Mouse (Mus musculus) MEL (cell line): ENCODE data around the gene Synj1. TPM values are rescaled to one million over a fixed set of nuclear protein-coding genes. Genes with fewer than 3 reads are reported as not detected.
A peak's percentile ranks its signal among the peaks of the same experiment; 100 is the strongest.

Experiments used
- DNase-seq: peaks from one replicate; pipeline ENCODE4 v3.0.0; 2011; ENCODE audit warnings: low read depth, low spot score
- H3K27ac ChIP-seq: 2 replicates; pipeline ENCODE4 v1.5.1; 2012; ENCODE audit warnings: low read depth, mild to moderate bottlenecking, control low read depth, low read length, moderate library complexity; ENCODE audit not compliant: control insufficient read depth
- H3K27me3 ChIP-seq, 2 experiments: fragments of 150-350 bp in 1 of 2; sonication (generic) in 1 of 2; 2 replicates each; pipeline ENCODE4 v1.6.1; 2012; ENCODE audit warnings: low read length in 2 of 2, mild to moderate bottlenecking in 2 of 2, improper control_type of control experiment in 1 of 2, moderate library complexity in 1 of 2; ENCODE audit not compliant: insufficient read depth in 2 of 2, control insufficient read depth in 1 of 2
- H3K36me3 ChIP-seq, 2 experiments: 2 replicates each; pipeline ENCODE4 v1.6.1; 2012 to 2014; ENCODE audit warnings: low read length in 2 of 2, improper control_type of control experiment in 1 of 2, inconsistent platforms in 1 of 2, mild to moderate bottlenecking in 1 of 2; ENCODE audit not compliant: insufficient read depth in 2 of 2, control insufficient read depth in 1 of 2
- H3K4me1 ChIP-seq, 2 experiments: fragments of 150-350 bp in 1 of 2; sonication (generic) in 1 of 2; 2 replicates each; pipeline ENCODE4 v1.6.1; 2012; ENCODE audit warnings: low read length in 2 of 2, improper control_type of control experiment in 1 of 2, mild to moderate bottlenecking in 1 of 2; ENCODE audit not compliant: insufficient read depth in 2 of 2, control insufficient read depth in 1 of 2
- H3K4me3 ChIP-seq, 2 experiments: fragments of 150-350 bp in 1 of 2; sonication (generic) in 1 of 2; 2 replicates each; pipeline ENCODE4 v1.5.1; 2012; ENCODE audit warnings: low read depth in 2 of 2, low read length in 2 of 2, mild to moderate bottlenecking in 2 of 2, moderate library complexity in 2 of 2, control low read depth in 1 of 2, improper control_type of control experiment in 1 of 2; ENCODE audit not compliant: control insufficient read depth in 1 of 2, insufficient read depth in 1 of 2
- H3K79me2 ChIP-seq: 2 replicates; pipeline ENCODE4 v1.6.1; 2012; ENCODE audit warnings: mild to moderate bottlenecking, low read length, moderate library complexity; ENCODE audit not compliant: control insufficient read depth, poor library complexity, insufficient read depth
- H3K9ac ChIP-seq: 2 replicates; pipeline ENCODE4 v1.6.1; 2012; ENCODE audit warnings: low read depth, mild to moderate bottlenecking, control low read depth, low read length, moderate library complexity; ENCODE audit not compliant: control insufficient read depth, poor library complexity, severe bottlenecking
- H3K9me3 ChIP-seq: fragments of 150-350 bp; sonication (generic); replicated peaks from 2 replicates; pipeline ENCODE4 v1.6.1; 2012; ENCODE audit warnings: mild to moderate bottlenecking, low read length, improper control_type of control experiment, moderate library complexity; ENCODE audit not compliant: insufficient read depth
- BHLHE40 ChIP-seq: IDR thresholded peaks from 2 replicates; pipeline ENCODE4 v1.6.1; 2012; ENCODE audit warnings: low read depth, mild to moderate bottlenecking, inconsistent platforms, low read length, improper control_type of control experiment, borderline replicate concordance
- CHD1 ChIP-seq: IDR thresholded peaks from 2 replicates; pipeline ENCODE4 v1.6.1; 2012; ENCODE audit warnings: low read depth, mild to moderate bottlenecking, inconsistent platforms, low read length, improper control_type of control experiment
- CHD2 ChIP-seq: IDR thresholded peaks from 2 replicates; pipeline ENCODE4 v1.6.1; 2011; ENCODE audit warnings: low read length, improper control_type of control experiment
- CTCF ChIP-seq, 3 experiments: IDR thresholded peaks in 2 of 3; conservative IDR thresholded peaks in 1 of 3; 2 replicates each; pipeline ENCODE4 v1.5.1; 2011 to 2012; ENCODE audit warnings: low read length in 3 of 3, low read depth in 2 of 3, mild to moderate bottlenecking in 2 of 3, improper control_type of control experiment in 1 of 3, inconsistent platforms in 1 of 3, mixed read lengths in 1 of 3, moderate library complexity in 1 of 3; ENCODE audit not compliant: control insufficient read depth in 1 of 3, insufficient read depth in 1 of 3, poor library complexity in 1 of 3, severe bottlenecking in 1 of 3
- E2F4 ChIP-seq: IDR thresholded peaks from 2 replicates; pipeline ENCODE4 v1.6.1; 2011; ENCODE audit warnings: low read depth, low read length, improper control_type of control experiment, borderline replicate concordance
- ELF1 ChIP-seq: IDR thresholded peaks from 2 replicates; pipeline ENCODE4 v1.6.1; 2014; ENCODE audit warnings: low read depth, mild to moderate bottlenecking, inconsistent platforms, low read length, improper control_type of control experiment, moderate library complexity
- EP300 ChIP-seq, 2 experiments: IDR thresholded peaks; 2 replicates each; pipeline ENCODE4 v1.6.1; 2011; ENCODE audit warnings: improper control_type of control experiment in 2 of 2, low read length in 2 of 2, low read depth in 1 of 2, mild to moderate bottlenecking in 1 of 2
- ETS1 ChIP-seq: IDR thresholded peaks from 2 replicates; pipeline ENCODE4 v1.6.1; 2012; ENCODE audit warnings: low read depth, mild to moderate bottlenecking, inconsistent platforms, low read length, improper control_type of control experiment, moderate library complexity
- GABPA ChIP-seq: IDR thresholded peaks from 2 replicates; pipeline ENCODE4 v1.6.1; 2012; ENCODE audit warnings: low read depth, mild to moderate bottlenecking, inconsistent platforms, low read length, improper control_type of control experiment, moderate library complexity
- GATA1 ChIP-seq: IDR thresholded peaks from 2 replicates; pipeline ENCODE4 v1.6.1; 2011; ENCODE audit warnings: low read depth, low read length, improper control_type of control experiment
- HCFC1 ChIP-seq: IDR thresholded peaks from 2 replicates; pipeline ENCODE4 v1.6.1; 2012; ENCODE audit warnings: low read depth, mild to moderate bottlenecking, inconsistent platforms, low read length, improper control_type of control experiment, moderate library complexity
- JUND ChIP-seq: IDR thresholded peaks from 2 replicates; pipeline ENCODE4 v1.6.1; 2011; ENCODE audit warnings: low read depth, mild to moderate bottlenecking, improper control_type of control experiment, low read length
- KAT2A ChIP-seq: conservative IDR thresholded peaks from 2 replicates; pipeline ENCODE4 v1.6.1; 2012; ENCODE audit warnings: low read depth, low read length, improper control_type of control experiment, inconsistent platforms
- MAFK ChIP-seq: IDR thresholded peaks from 2 replicates; pipeline ENCODE4 v1.6.1; 2011; ENCODE audit warnings: low read depth, mild to moderate bottlenecking, low read length, improper control_type of control experiment, borderline replicate concordance
- MAX ChIP-seq: IDR thresholded peaks from 2 replicates; pipeline ENCODE4 v1.6.1; 2011; ENCODE audit warnings: low read length, improper control_type of control experiment
- MAZ ChIP-seq: IDR thresholded peaks from 2 replicates; pipeline ENCODE4 v1.6.1; 2012; ENCODE audit warnings: low read depth, mild to moderate bottlenecking, inconsistent platforms, low read length, improper control_type of control experiment
- MEF2A ChIP-seq: IDR thresholded peaks from 2 replicates; pipeline ENCODE4 v1.6.1; 2014; ENCODE audit warnings: low read depth, mild to moderate bottlenecking, inconsistent platforms, low read length, improper control_type of control experiment; ENCODE audit not compliant: poor library complexity, insufficient replicate concordance, severe bottlenecking; ENCODE audit errors: extremely low read depth
- MXI1 ChIP-seq: IDR thresholded peaks from 2 replicates; pipeline ENCODE4 v1.6.1; 2011; ENCODE audit warnings: mild to moderate bottlenecking, low read depth, low read length, improper control_type of control experiment
- MYB ChIP-seq: IDR thresholded peaks from 2 replicates; pipeline ENCODE4 v1.6.1; 2011; ENCODE audit warnings: mild to moderate bottlenecking, low read depth, low read length, improper control_type of control experiment
- MYC ChIP-seq: IDR thresholded peaks from 2 replicates; pipeline ENCODE4 v1.6.1; 2011; ENCODE audit warnings: low read depth, mild to moderate bottlenecking, low read length, improper control_type of control experiment, moderate library complexity
- NELFE ChIP-seq: IDR thresholded peaks from 2 replicates; pipeline ENCODE4 v1.6.1; 2011; ENCODE audit warnings: low read depth, low read length, improper control_type of control experiment
- POLR2A ChIP-seq, 2 experiments: IDR thresholded peaks; 2 replicates each; pipeline ENCODE4 v1.6.1; 2011 to 2012; ENCODE audit warnings: low read length in 2 of 2, mild to moderate bottlenecking in 2 of 2, control low read depth in 1 of 2, improper control_type of control experiment in 1 of 2, low read depth in 1 of 2, moderate library complexity in 1 of 2; ENCODE audit not compliant: control insufficient read depth in 1 of 2, insufficient read depth in 1 of 2, poor library complexity in 1 of 2
- POLR2AphosphoS2 ChIP-seq: IDR thresholded peaks from 2 replicates; pipeline ENCODE4 v1.6.1; 2011; ENCODE audit warnings: low read length, improper control_type of control experiment
- POLR2AphosphoS5 ChIP-seq: IDR thresholded peaks from 2 replicates; pipeline ENCODE4 v1.6.1; 2012; ENCODE audit warnings: low read depth, borderline replicate concordance, mild to moderate bottlenecking, inconsistent platforms, low read length, moderate library complexity, mixed read lengths
- RAD21 ChIP-seq: IDR thresholded peaks from 2 replicates; pipeline ENCODE4 v1.6.1; 2011; ENCODE audit warnings: mild to moderate bottlenecking, low read depth, low read length, improper control_type of control experiment
- RCOR1 ChIP-seq: IDR thresholded peaks from 2 replicates; pipeline ENCODE4 v1.6.1; 2012; ENCODE audit warnings: low read depth, mild to moderate bottlenecking, inconsistent platforms, low read length, improper control_type of control experiment
- SIN3A ChIP-seq: IDR thresholded peaks from 2 replicates; pipeline ENCODE4 v1.6.1; 2012; ENCODE audit warnings: low read length, improper control_type of control experiment, inconsistent platforms
- SMC3 ChIP-seq: IDR thresholded peaks from 2 replicates; pipeline ENCODE4 v1.6.1; 2011; ENCODE audit warnings: low read depth, low read length, improper control_type of control experiment
- TAL1 ChIP-seq: IDR thresholded peaks from 2 replicates; pipeline ENCODE4 v1.6.1; 2012; ENCODE audit warnings: mild to moderate bottlenecking, inconsistent platforms, low read length, moderate library complexity, mixed read lengths
- TBP ChIP-seq: IDR thresholded peaks from 2 replicates; pipeline ENCODE4 v1.8.0; 2011; ENCODE audit warnings: low read depth, low read length, improper control_type of control experiment
- TCF12 ChIP-seq: IDR thresholded peaks from 2 replicates; pipeline ENCODE4 v1.6.1; 2014; ENCODE audit warnings: low read depth, mild to moderate bottlenecking, inconsistent platforms, low read length, improper control_type of control experiment, moderate library complexity
- UBTF ChIP-seq: IDR thresholded peaks from 2 replicates; pipeline ENCODE4 v1.6.1; 2012; ENCODE audit warnings: low read depth, mild to moderate bottlenecking, inconsistent platforms, low read length, improper control_type of control experiment, moderate library complexity, borderline replicate concordance; ENCODE audit not compliant: insufficient read depth
- USF1 ChIP-seq: IDR thresholded peaks from 2 replicates; pipeline ENCODE4 v1.6.1; 2014; ENCODE audit warnings: low read depth, mild to moderate bottlenecking, inconsistent platforms, low read length, improper control_type of control experiment, moderate library complexity
- USF2 ChIP-seq, 2 experiments: IDR thresholded peaks; 2 replicates each; pipeline ENCODE4 v1.6.1; 2011 to 2012; ENCODE audit warnings: improper control_type of control experiment in 2 of 2, low read length in 2 of 2, borderline replicate concordance in 1 of 2, inconsistent platforms in 1 of 2, low read depth in 1 of 2, mild to moderate bottlenecking in 1 of 2; ENCODE audit not compliant: insufficient read depth in 1 of 2
- ZC3H11A ChIP-seq: IDR thresholded peaks from 2 replicates; pipeline ENCODE4 v1.6.1; 2012; ENCODE audit warnings: low read depth, mild to moderate bottlenecking, inconsistent platforms, low read length, improper control_type of control experiment
- ZMIZ1 ChIP-seq: IDR thresholded peaks from 2 replicates; pipeline ENCODE4 v1.6.1; 2012; ENCODE audit warnings: low read depth, mild to moderate bottlenecking, inconsistent platforms, low read length, improper control_type of control experiment, moderate library complexity
- ZNF384 ChIP-seq: IDR thresholded peaks from 2 replicates; pipeline ENCODE4 v1.6.1; 2012; ENCODE audit warnings: low read depth, mild to moderate bottlenecking, inconsistent platforms, low read length, improper control_type of control experiment
- polyA plus RNA-seq, 2 experiments: library from polyadenylated mRNA; stranded (reverse) in 1 of 2; unstranded in 1 of 2; fragments of >175 nt in 1 of 2; fragments of >200 nt in 1 of 2; gene quantifications; 2 replicates each; pipeline versions ENCODE4 v1.2.1 to v1.2.4; 2012; ENCODE audit warnings: low replicate concordance in 2 of 2, low read depth in 1 of 2; ENCODE audit not compliant: insufficient read length in 2 of 2, insufficient read depth in 1 of 2, missing spikeins in 1 of 2
- total RNA-seq: library from RNA; depleted of rRNA; stranded (reverse); fragments of 300-350 nt; gene quantifications from 2 replicates; pipeline ENCODE4 v1.2.3, GENCODE M21; 2012; rRNA removed

Gene Synj1
- total RNA-seq (5.0 and 8.8 TPM in 2 replicates), polyA plus RNA-seq (10 to 100 TPM in 1 of 2 experiments, not detected in 1; 34.5 TPM)

- Histone ChIP-seq H3K9ac (peak within 1 kb of the TSS; percentile 94), H3K4me1 (peaks cover 4 to 14% of the 10 kb centered on the region in 2 experiments), H3K27me3 (no peaks in the 10 kb centered on the region), H3K4me3 (peak within 1 kb of the TSS; percentile 78 to 95), H3K36me3 (peaks cover 6 to 23% of the 10 kb centered on the region in 2 experiments), H3K79me2 (peaks cover 22% of the 10 kb centered on the region), H3K9me3 (no peaks in the 10 kb centered on the region), H3K27ac (peak within 1 kb of the TSS; percentile 90)
- DNase-seq = peak; percentile 93
- TF ChIP-seq ZC3H11A (no peak), ETS1 (peak; percentile 46; the same call in 1 of the 2 replicates), POLR2AphosphoS5 (no peak), MAFK (no peak), SIN3A (peak; percentile 94), MEF2A (no peak), KAT2A (no peak), EP300 (IDR thresholded peaks at IDR 0.05; ENCODE audit: low read depth in 1 of 2, low read length in 2 of 2) (no peak), E2F4 (no peak), CHD1 (no peak), TBP (no peak), MAX (no peak), TAL1 (no peak), MXI1 (peak; percentile 82), MYB (no peak), ZNF384 (no peak), ZMIZ1 (no peak), RAD21 (no peak), ELF1 (peak; percentile 99), CHD2 (no peak), POLR2AphosphoS2 (peak; percentile 9; the same call in 1 of the 2 replicates), TCF12 (0 out of 2 replicates have a peak, but pooled peaks have one; percentile 42), BHLHE40 (no peak), POLR2A (IDR thresholded peaks at IDR 0.05; ENCODE audit: control insufficient read depth in 1 of 2, insufficient read depth in 1 of 2, low read depth in 1 of 2, low read length in 2 of 2, poor library complexity in 1 of 2) (peak; percentile 67 to 78; a peak in 3 of 4 replicates), RCOR1 (no peak), GABPA (no peak), GATA1 (no peak), MAZ (no peak), JUND (no peak), NELFE (peak; percentile 57; the same call in 1 of the 2 replicates), USF1 (no peak), CTCF (IDR thresholded peaks at IDR 0.05 in 2 of 3, conservative IDR thresholded peaks at IDR 0.05 in 1 of 3; ENCODE audit: control insufficient read depth in 1 of 3, insufficient read depth in 1 of 3, low read depth in 2 of 3, low read length in 3 of 3, poor library complexity in 1 of 3, severe bottlenecking in 1 of 3) (no peak), MYC (no peak), USF2 (IDR thresholded peaks at IDR 0.05; ENCODE audit: borderline replicate concordance in 1 of 2, insufficient read depth in 1 of 2, low read depth in 1 of 2, low read length in 2 of 2) (no peak), UBTF (no peak), SMC3 (no peak), HCFC1 (peak; percentile 83)
These were observed at the start of gene Synj1 for GRCm38 (mm10) chr16:91011021-91011683. TSS of gene Synj1 (minus strand) at chr16:91011308.
